Mouse (Mus musculus) embryonic facial prominence, embryonic 14.5 days (tissue): Measurements from ENCODE around the gene Rabgap1l. TPM values are rescaled to one million over a fixed set of nuclear protein-coding genes. Genes with fewer than 3 reads are reported as not detected.

Source experiments
- ATAC-seq: fragments of 200-750 bp; cut with Nextera tagmentation; 2 replicates; pipeline ENCODE4 v1.8.0; 2017; ENCODE audit warnings: low read depth, moderate number of reproducible peaks, moderate TSS enrichment
- DNase-seq: peaks from one replicate; pipeline ENCODE4 v3.0.0-alpha.2; 2015; ENCODE audit warnings: low spot score
- H3K27ac ChIP-seq: fragments of 300-500 bp; sonication (generic); replicated peaks from 2 replicates; pipeline ENCODE4 v1.5.1; 2014; ENCODE audit warnings: low read depth, mild to moderate bottlenecking, low read length, moderate library complexity
- H3K27me3 ChIP-seq: fragments of 300-500 bp; sonication (generic); replicated peaks from 2 replicates; pipeline ENCODE4 v1.6.1; 2014; ENCODE audit warnings: low read length; ENCODE audit not compliant: control insufficient read depth, insufficient read depth
- H3K36me3 ChIP-seq: fragments of 300-500 bp; sonication (generic); 2 replicates; pipeline ENCODE4 v1.6.1; 2014; ENCODE audit warnings: low read length, mixed read lengths; ENCODE audit not compliant: control insufficient read depth, insufficient read depth
- H3K4me1 ChIP-seq: fragments of 300-500 bp; sonication (generic); 2 replicates; pipeline ENCODE4 v1.6.1; 2014; ENCODE audit warnings: antibody characterized with exemption, low read length; ENCODE audit not compliant: control insufficient read depth, insufficient read depth
- H3K4me2 ChIP-seq: fragments of 300-500 bp; sonication (generic); 2 replicates; pipeline ENCODE4 v1.6.1; 2014; ENCODE audit warnings: low read depth, mild to moderate bottlenecking, low read length, moderate library complexity, mixed read lengths
- H3K4me3 ChIP-seq: fragments of 300-500 bp; sonication (generic); 2 replicates; pipeline ENCODE4 v1.5.1; 2014; ENCODE audit warnings: low read depth, mild to moderate bottlenecking, low read length
- H3K9ac ChIP-seq: fragments of 300-500 bp; sonication (generic); 2 replicates; pipeline ENCODE4 v1.6.1; 2014; ENCODE audit warnings: low read depth, mild to moderate bottlenecking, low read length, moderate library complexity, mixed read lengths
- H3K9me3 ChIP-seq: fragments of 300-500 bp; sonication (generic); 2 replicates; pipeline ENCODE4 v1.6.1; 2016; ENCODE audit warnings: low read length; ENCODE audit not compliant: control insufficient read depth
- WGBS: fragments of 180-500 bp; shearing (Covaris S2); extraction: QIAGEN DNeasy Blood & Tissue Kit; methylation state at CpG from one replicate; pipeline ENCODE4 v1.1.7; 2014; 5-methylcytosine and 5-hydroxymethylcytosine counted together
- polyA plus RNA-seq: library from polyadenylated mRNA; unstranded; fragments of >200 nt; fragmentation: Nextera tagmentation; extraction: Ambion mirVana; gene quantifications from 2 replicates; pipeline ENCODE4 v1.2.1, GENCODE M21; 2014

The Rabgap1l gene
- polyA plus RNA-seq, 1 experiment from 2014 or later = 16.3 TPM

DNA sequence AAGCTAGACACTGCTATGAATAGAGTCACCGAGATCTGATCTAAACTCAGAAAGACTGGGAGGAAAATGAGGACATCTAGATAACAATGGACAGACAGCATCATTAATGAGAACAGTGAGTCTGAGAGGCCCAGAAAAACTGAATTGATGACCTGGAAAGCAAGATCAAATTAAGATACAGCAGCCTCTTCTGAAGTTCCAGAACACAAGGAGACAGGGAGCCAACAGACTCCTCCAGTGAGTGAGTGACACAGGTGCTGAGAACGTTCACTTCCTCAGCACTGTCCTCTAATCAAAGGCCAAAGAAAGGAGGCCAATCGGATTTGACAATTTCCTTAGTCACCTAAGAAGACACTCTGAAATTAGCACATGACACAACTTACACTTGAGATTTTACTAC, 307.3 kb downstream of the Rabgap1l start:
- Histone ChIP-seq H3K4me1 (no peaks in the 10 kb centered on the region), H3K9ac (no peak overlapping the region), H3K4me2 (no peak overlapping the region), H3K27ac (no peak overlapping the region), H3K9me3 (no peaks in the 10 kb centered on the region), H3K36me3 (no peaks in the 10 kb centered on the region), H3K27me3 (no peaks in the 10 kb centered on the region), H3K4me3 (no peak overlapping the region)
- no peak for DNase-seq
- 63% methylated on average over 3 of the region's 3 CpGs for WGBS
- ATAC-seq = no peak

DNA sequence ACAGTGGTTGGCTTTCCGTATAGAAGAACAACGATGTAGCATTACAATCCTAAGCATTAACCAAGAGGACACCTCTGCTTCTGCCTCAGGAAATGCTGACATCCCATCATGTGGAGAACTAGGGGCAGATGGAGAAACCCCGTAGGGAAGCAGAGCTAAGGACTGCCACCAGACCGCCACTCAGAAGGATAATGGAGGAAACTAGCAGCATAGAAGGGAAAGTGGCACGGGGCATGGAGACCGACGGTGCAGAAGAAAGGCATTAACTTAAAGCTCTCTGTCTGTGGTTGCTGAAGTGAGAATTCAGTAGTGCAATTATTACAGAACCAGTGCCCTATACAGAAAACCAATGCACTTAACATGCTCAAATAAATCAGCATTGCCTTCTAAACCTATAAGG, 308.0 kb downstream of the Rabgap1l start:
- 83% methylated on average over 7 of the region's 7 CpGs for WGBS
- H3K27me3 ChIP-seq = no peaks in the 10 kb centered on the region
- no peak for ATAC-seq
- no peak overlapping the region for H3K4me2 ChIP-seq
- H3K27ac ChIP-seq = no peak overlapping the region
- H3K36me3 ChIP-seq = no peaks in the 10 kb centered on the region
- H3K9me3 ChIP-seq = no peaks in the 10 kb centered on the region
- no peak for DNase-seq
- no peaks in the 10 kb centered on the region for H3K4me1 ChIP-seq
- no peak overlapping the region for H3K9ac ChIP-seq
- no peak overlapping the region for H3K4me3 ChIP-seq

DNA sequence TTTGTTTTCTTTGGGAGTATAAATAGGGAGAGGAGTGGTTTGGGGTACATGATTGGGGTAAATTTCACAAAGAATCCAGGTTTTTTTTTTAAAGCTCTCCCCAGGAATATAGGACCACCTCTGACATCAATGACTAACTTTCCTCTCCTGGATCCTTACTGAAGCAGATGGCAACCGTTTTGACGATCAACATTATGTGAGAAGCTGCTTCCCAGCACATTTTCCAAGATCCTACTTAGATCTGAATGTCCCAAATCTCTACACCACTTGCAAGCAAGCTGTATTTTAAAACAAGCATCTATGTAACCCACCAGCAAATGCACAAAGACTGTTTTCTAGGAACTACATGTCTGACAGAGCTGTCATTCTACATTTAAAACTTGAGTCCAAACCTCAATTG, 311.4 kb downstream of the Rabgap1l start:
- DNase-seq = no peak
- WGBS = 82% methylated on average over 2 of the region's 2 CpGs

DNA sequence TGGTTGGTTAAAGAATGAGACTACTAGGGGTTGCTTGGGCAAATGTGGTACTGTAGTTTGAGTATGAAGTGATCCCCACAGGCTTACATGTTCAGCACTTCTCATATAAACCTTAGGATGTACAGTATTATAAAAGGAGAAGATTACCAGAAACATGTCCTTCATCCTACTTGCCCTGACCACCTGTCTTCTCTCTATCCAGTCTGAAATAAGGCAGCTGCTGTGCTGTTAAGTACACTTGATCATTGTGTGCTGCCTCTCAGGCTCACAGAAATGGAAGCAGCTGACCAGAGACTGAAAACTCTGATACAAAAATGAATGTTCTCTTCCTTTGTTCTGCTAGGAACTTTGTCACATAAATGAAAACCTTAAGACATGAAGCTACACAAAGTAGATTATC, 325.6 kb downstream of the Rabgap1l start:
- Histone ChIP-seq H3K9ac (no peak overlapping the region), H3K4me1 (no peaks in the 10 kb centered on the region), H3K9me3 (no peaks in the 10 kb centered on the region), H3K4me2 (no peak overlapping the region), H3K27ac (no peak overlapping the region), H3K4me3 (no peak overlapping the region), H3K36me3 (no peaks in the 10 kb centered on the region), H3K27me3 (no peaks in the 10 kb centered on the region)
- DNase-seq (no peak), ATAC-seq (no peak)

More for the DNA sequence above, 311.4 kb downstream of the Rabgap1l start:
- no peaks in the 10 kb centered on the region for H3K27me3 ChIP-seq
- H3K4me2 ChIP-seq = no peak overlapping the region
- no peak overlapping the region for H3K4me3 ChIP-seq
- no peak overlapping the region for H3K9ac ChIP-seq
- no peaks in the 10 kb centered on the region for H3K9me3 ChIP-seq
- H3K27ac ChIP-seq = no peak overlapping the region
- no peaks in the 10 kb centered on the region for H3K4me1 ChIP-seq
- ATAC-seq = no peak
- H3K36me3 ChIP-seq = no peaks in the 10 kb centered on the region

DNA sequence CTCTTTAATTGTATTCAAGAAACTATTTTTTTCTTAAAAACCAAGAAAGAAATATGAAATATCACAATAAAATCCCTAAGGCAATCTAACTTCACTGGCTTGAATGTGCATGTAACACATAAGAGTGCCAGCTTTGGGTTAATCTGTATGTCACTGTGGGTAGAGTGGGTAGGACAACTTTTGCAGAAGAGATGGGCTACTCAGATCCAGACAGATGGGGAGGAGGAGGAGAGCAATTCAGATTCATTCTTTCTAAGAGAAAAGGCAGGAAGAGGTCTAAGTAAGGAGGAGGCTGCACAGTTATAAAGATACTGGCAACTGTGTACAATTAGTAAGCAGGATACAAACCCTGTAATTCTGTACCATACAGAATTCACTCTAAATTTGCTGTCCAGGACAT, 327.8 kb downstream of the Rabgap1l start:
- Histone ChIP-seq H3K27me3 (no peaks in the 10 kb centered on the region), H3K27ac (no peak overlapping the region), H3K36me3 (no peaks in the 10 kb centered on the region), H3K4me1 (no peaks in the 10 kb centered on the region), H3K4me3 (no peak overlapping the region), H3K9ac (no peak overlapping the region), H3K4me2 (no peak overlapping the region), H3K9me3 (no peaks in the 10 kb centered on the region)
- DNase-seq (no peak), ATAC-seq (no peak)

DNA sequence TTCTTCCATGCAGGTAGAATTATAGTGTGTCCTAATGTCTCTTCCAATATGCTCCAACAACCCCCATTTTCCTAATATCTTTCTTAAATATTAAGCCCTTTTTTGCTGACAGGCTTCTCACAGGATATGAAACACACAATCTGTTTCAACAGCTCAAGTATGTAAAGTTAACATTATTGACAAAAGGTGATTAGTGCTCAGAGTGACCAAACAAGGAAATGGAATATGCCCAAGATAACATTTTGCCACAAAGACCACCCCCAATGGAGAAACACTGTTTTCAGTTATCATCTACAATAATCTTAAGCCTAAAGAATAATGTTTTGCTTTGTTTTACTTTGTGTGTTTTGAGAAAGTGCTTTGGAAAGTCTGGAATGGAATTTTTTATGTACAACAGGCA, 328.9 kb downstream of the Rabgap1l start:
- H3K4me2 ChIP-seq = no peak overlapping the region
- no peaks in the 10 kb centered on the region for H3K27me3 ChIP-seq
- H3K27ac ChIP-seq = no peak overlapping the region
- no peaks in the 10 kb centered on the region for H3K36me3 ChIP-seq
- DNase-seq (no peak), ATAC-seq (no peak)
- H3K4me1 ChIP-seq = no peaks in the 10 kb centered on the region
- H3K9ac ChIP-seq = no peak overlapping the region
- H3K9me3 ChIP-seq = no peaks in the 10 kb centered on the region
- no peak overlapping the region for H3K4me3 ChIP-seq

DNA sequence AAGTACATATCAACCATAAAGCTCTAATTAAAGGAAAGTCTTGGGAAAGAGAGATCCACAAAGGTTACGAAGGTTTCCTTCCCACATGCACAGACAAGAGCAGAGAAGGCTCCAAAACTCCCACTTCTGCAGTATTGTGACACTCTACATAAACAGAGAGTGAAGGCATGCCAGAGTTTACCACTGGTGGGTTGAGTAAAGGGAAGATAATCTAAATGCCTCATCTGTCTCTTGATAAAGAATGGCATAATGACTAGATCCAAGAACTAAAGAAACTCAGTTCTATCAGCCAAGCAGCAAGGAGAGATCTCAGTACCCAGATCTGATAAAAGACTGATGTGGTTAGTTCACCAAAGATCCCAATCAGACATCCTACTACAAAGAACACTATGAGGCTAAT, 332.7 kb downstream of the Rabgap1l start:
- 88% methylated on average over 1 of the region's 1 CpGs for WGBS
- Histone ChIP-seq H3K27me3 (no peaks in the 10 kb centered on the region), H3K9ac (no peak overlapping the region), H3K27ac (no peak overlapping the region), H3K9me3 (no peaks in the 10 kb centered on the region), H3K36me3 (no peaks in the 10 kb centered on the region), H3K4me2 (no peak overlapping the region), H3K4me1 (no peaks in the 10 kb centered on the region), H3K4me3 (no peak overlapping the region)
- ATAC-seq = no peak
- no peak for DNase-seq

DNA sequence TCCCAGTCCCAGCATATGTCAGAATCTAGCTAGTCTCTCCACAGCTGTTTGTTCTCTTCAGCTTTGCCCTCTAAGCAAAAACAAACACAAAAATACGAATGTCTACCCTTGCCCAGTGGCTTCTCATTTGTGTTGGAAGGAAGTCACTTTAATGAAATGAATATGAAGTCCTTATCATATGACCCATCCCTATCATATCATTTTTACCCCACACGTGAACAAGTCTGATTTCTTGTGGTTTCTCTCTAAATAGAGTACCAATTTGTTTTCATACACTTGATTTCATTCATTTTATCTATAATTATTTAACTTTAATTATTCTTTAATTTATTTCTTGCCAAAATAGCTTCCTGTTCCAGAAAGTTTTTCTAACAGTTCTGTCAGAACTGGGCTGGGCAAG, 341.3 kb downstream of the Rabgap1l start:
- H3K4me1 ChIP-seq = no peaks in the 10 kb centered on the region
- no peak overlapping the region for H3K4me2 ChIP-seq
- DNase-seq = no peak
- H3K27ac ChIP-seq = no peak overlapping the region
- H3K27me3 ChIP-seq = no peaks in the 10 kb centered on the region
- H3K36me3 ChIP-seq = no peaks in the 10 kb centered on the region
- no peak for ATAC-seq
- no peak overlapping the region for H3K4me3 ChIP-seq
- no peak overlapping the region for H3K9ac ChIP-seq
- H3K9me3 ChIP-seq = no peaks in the 10 kb centered on the region
- WGBS = 74% methylated on average over 2 of the region's 2 CpGs

DNA sequence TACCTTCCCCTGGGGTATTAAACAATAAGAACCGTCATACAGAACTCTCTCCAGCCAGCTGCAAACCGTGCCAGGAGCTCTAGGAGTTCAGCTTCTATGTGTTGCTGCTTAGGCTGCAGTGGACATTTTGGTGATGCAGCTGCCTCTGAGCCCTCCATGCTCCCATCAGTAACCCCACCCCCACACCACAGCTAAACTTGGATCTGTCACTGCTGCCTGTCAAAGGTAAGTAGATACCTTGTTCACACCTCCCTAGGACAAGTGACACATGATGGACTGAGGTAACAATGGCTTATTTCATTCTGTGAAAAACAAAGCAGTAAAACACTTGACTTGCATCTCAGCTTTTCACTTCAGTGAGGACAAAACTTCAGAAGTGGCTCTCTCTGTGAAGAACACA, 344.3 kb downstream of the Rabgap1l start:
- DNase-seq (no peak), ATAC-seq (no peak)

More for the DNA sequence above, 344.3 kb downstream of the Rabgap1l start:
- Histone ChIP-seq H3K27ac (no peak overlapping the region), H3K36me3 (no peaks in the 10 kb centered on the region), H3K9me3 (no peaks in the 10 kb centered on the region), H3K4me1 (no peaks in the 10 kb centered on the region), H3K27me3 (no peaks in the 10 kb centered on the region), H3K4me3 (no peak overlapping the region), H3K9ac (no peak overlapping the region), H3K4me2 (no peak overlapping the region)
- 64% methylated on average over 2 of the region's 2 CpGs for WGBS
